Mouse (Mus musculus) bone marrow, adult 2 months (tissue): ENCODE data around the gene Smarca4. TPM values are rescaled to one million over a fixed set of nuclear protein-coding genes. Genes with fewer than 3 reads are reported as not detected.

ENCODE experiments used
- H3K27ac ChIP-seq: fragments of 200-500 bp; 2 replicates; pipeline ENCODE4 v1.5.1; 2012; ENCODE audit warnings: low read depth, mild to moderate bottlenecking, control low read depth, inconsistent platforms, low read length; ENCODE audit not compliant: control insufficient read depth, poor library complexity, insufficient read depth
- H3K4me1 ChIP-seq: fragments of 200-500 bp; 2 replicates; pipeline ENCODE4 v1.6.1; 2011; ENCODE audit warnings: low read length; ENCODE audit not compliant: control insufficient read depth, insufficient read depth
- H3K4me3 ChIP-seq: fragments of 200-500 bp; replicated peaks from 2 replicates; pipeline ENCODE3; 2011; ENCODE audit warnings: mild to moderate bottlenecking, low read depth, low read length, control low read depth; ENCODE audit not compliant: control insufficient read depth
- CTCF ChIP-seq: fragments of 200-500 bp; IDR thresholded peaks from 2 replicates; pipeline ENCODE4 v1.5.1; 2011; ENCODE audit warnings: low read length, control low read depth; ENCODE audit not compliant: control insufficient read depth, insufficient read depth
- POLR2A ChIP-seq: fragments of 200-500 bp; IDR thresholded peaks from 2 replicates; pipeline ENCODE4 v1.6.1; 2011; ENCODE audit warnings: low read depth, mild to moderate bottlenecking, control low read depth, low read length, borderline replicate concordance; ENCODE audit not compliant: control insufficient read depth
- WGBS: fragments of 180-500 bp; shearing (Covaris S2); methylation state at CpG from one replicate; pipeline ENCODE4 v1.1.7; 2018; 5-methylcytosine and 5-hydroxymethylcytosine counted together
- polyA plus RNA-seq: library from polyadenylated mRNA; stranded (reverse); fragments of >200 nt; gene quantifications from 2 replicates; pipeline ENCODE4 v1.2.4, GENCODE M21; 2011; ENCODE audit warnings: low replicate concordance; ENCODE audit not compliant: missing spikeins, insufficient read depth, insufficient read length

The Smarca4 gene
- polyA plus RNA-seq, 1 experiment: 66.3 TPM

GRCm38 (mm10) chr9:21735126-21735525 lies 119.2 kb downstream of the Smarca4 start:
- no peak for TF ChIP-seq CTCF
- TF ChIP-seq POLR2A: no peak
- no peak overlapping the region for H3K27ac ChIP-seq
- 95% methylated on average over 14 of the region's 14 CpGs for WGBS
- no peaks in the 10 kb centered on the region for H3K4me1 ChIP-seq
- H3K4me3 ChIP-seq: no peak overlapping the region

GRCm38 (mm10) chr9:21736580-21736979 lies 120.6 kb downstream of the Smarca4 start:
- H3K4me3 ChIP-seq: no peak overlapping the region
- no peak overlapping the region for H3K27ac ChIP-seq
- no peak for TF ChIP-seq CTCF
- TF ChIP-seq POLR2A: no peak
- WGBS: 83% methylated on average over 3 of the region's 3 CpGs
- no peaks in the 10 kb centered on the region for H3K4me1 ChIP-seq

DNA sequence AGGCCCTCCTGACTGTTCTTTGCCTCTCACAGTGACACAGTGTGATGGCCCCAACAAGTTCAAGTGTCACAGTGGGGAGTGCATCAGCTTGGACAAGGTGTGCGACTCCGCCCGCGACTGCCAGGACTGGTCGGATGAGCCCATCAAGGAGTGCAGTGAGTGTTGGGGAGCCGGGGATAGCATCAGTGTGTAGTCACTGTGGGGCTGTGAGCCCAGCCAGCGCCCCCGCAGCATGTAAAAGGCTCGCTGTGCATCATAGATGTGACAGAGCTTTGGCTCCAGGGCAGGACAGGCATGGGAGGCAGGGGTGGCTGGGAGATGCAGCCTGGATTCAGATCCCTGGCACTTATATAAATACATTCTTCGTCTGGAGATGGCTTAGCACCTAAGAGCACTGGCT lies 121.2 kb downstream of the Smarca4 start:
- no peak overlapping the region for H3K4me3 ChIP-seq
- 91% methylated on average over 10 of the region's 10 CpGs for WGBS
- no peaks in the 10 kb centered on the region for H3K4me1 ChIP-seq
- no peak overlapping the region for H3K27ac ChIP-seq
- TF ChIP-seq POLR2A: no peak
- no peak for TF ChIP-seq CTCF

DNA sequence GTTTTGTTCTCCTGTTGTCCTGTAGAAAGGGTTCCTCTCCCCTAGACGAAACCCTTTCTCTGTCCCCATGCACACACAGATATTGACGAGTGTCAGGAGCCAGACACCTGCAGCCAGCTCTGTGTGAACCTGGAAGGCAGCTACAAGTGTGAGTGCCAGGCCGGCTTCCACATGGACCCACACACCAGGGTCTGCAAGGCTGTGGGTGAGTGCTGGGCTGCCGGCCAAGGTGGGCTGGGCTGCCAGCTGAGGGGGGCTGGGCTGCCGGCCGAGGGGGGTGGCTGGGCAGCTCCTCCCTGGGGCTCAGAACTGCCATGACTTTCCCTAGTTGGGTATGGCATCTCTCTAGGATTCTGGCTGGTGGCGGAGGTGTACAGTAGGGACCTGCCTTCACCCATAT lies 122.8 kb downstream of the Smarca4 start:
- Histone ChIP-seq H3K4me3 (no peak overlapping the region), H3K4me1 (no peaks in the 10 kb centered on the region), H3K27ac (no peak overlapping the region)
- TF ChIP-seq CTCF (no peak), POLR2A (no peak)
- 92% methylated on average over 7 of the region's 7 CpGs for WGBS

DNA sequence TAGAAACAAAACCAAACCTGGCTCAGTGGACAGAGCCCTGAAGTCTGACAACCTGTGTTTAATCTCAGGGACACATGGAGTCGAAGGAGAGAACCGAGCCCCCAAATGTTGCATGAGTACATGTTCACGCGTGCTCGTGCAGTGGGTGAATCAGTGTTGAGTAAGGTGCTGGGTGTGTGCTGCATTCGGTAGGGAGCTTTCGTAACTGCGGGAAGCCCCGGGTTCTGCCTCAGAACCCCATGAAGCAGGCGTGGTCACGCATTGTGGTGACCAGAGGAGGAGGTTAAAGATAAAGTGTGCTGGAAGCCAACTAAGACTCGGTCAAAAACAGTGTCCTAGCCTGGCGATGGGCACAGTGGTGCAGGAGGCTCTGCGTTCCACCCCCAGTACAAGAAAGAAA lies 124.5 kb downstream of the Smarca4 start:
- no peaks in the 10 kb centered on the region for H3K4me1 ChIP-seq
- no peak overlapping the region for H3K4me3 ChIP-seq
- 76% methylated on average over 14 of the region's 14 CpGs for WGBS
- H3K27ac ChIP-seq: no peak overlapping the region
- TF ChIP-seq CTCF: no peak

- H3K4me1 ChIP-seq: no peaks in the 10 kb centered on the region
- WGBS: 78% methylated on average over 11 of the region's 11 CpGs
- no peak for TF ChIP-seq CTCF
- no peak for TF ChIP-seq POLR2A
- H3K27ac ChIP-seq: no peak overlapping the region
- no peak overlapping the region for H3K4me3 ChIP-seq
Observed at GRCm38 (mm10) chr9:21741514-21741913, 125.5 kb downstream of the Smarca4 start.

DNA sequence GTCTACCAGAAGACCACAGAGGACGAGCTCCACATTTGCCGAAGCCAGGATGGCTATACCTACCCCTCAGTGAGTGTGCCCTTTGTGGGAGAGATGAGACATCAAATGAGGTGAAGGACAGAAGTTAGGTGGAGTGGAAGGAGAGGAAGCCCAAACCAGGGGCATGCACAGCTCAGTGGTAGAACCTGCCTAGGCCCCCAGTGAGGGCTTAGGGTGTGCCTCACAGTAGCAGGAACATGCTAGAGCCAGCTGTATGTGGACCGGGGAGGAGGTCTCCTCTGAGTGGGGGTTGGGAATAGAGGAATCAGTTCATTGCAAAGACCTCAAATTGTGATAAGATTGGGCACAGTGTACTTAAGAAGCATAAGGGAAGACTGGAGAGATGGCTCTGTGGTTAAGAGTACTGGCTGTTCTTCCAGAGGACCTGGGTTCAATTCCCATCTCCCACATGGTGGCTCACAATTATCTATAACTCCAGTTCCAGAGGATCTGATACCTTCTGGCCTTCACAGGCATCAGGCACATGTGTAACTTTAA lies 131.3 kb downstream of the Smarca4 start:
- TF ChIP-seq CTCF: no peak
- TF ChIP-seq POLR2A: no peak
- H3K4me1 ChIP-seq: no peaks in the 10 kb centered on the region; the same call in 1 of the 2 replicates
- WGBS: 83% methylated on average over 3 of the region's 3 CpGs
- no peak overlapping the region for H3K4me3 ChIP-seq
- H3K27ac ChIP-seq: no peak overlapping the region

DNA sequence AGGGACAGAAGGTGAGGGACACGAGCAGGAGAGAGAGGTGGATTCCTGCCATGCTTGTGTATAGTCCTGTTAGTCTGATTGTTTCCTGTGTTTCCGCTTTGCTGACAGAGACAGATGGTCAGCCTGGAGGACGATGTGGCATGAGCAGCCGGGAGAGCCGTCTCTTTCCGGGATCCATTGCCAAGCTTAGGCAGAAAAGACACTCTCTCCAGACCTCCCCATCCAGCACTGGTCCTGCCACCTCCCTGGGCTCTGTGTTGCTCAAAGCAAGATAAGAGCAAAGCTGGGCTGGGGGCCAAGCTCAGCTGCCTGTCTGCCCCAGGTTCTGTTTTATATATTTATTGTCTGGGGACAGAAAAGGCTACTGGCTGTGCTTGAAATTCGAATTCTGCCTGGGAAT lies 132.1 kb downstream of the Smarca4 start:
- H3K4me3 ChIP-seq: no peak overlapping the region
- H3K27ac ChIP-seq: no peak overlapping the region; the same call in 1 of the 2 replicates
- 60% methylated on average over 7 of the region's 7 CpGs for WGBS
- TF ChIP-seq POLR2A: no peak
- no peak for TF ChIP-seq CTCF
- no peaks in the 10 kb centered on the region; the same call in 1 of the 2 replicates for H3K4me1 ChIP-seq

- WGBS: 87% methylated on average over 10 of the region's 10 CpGs
- Histone ChIP-seq H3K4me1 (no peaks in the 10 kb centered on the region; the same call in 1 of the 2 replicates), H3K4me3 (no peak overlapping the region), H3K27ac (no peak overlapping the region)
- no peak for TF ChIP-seq CTCF
- TF ChIP-seq POLR2A: no peak
Observed at GRCm38 (mm10) chr9:21748491-21748890, 132.5 kb downstream of the Smarca4 start.
